In the genomic region with DNA sequence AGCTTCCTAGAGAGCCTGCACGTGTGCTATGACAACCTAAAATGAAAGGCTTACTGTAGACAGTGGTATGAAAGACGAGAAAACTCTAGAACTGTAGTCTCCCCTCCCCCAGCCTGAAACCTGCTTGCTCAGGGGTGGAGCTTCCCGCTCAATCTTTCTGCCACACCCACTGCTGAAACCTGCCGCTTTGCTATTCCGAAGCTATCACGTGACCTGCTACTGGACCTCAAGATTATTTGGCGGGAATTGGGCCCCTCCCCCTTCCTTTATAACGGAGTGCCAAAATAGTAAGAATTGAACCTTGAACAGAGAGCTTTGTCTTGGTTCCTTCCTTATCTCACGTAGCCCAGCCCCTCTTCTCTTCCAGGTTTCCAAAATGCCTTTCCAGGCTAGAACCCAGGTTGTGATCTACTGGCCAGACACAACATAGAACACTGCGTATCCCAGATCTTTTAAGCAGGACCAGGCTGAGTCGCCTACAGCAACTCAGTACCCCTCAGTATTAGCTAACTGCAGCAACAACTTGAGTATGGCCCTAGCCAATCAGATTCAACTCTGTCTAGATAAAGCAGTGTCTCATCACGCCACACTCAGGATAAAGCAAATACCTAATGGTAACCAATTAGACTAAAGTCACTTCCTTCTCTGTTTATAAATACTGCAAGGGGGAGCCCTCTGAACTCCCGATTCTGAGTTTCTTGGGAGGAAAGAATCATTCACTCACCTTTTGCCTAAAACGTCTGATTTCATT, we compare ENCODE assay signal across 14 mouse cellular contexts.
"Had no signal": no experiment of that assay in that cellular context is flagged by ENCODE, and none has a peak within 500 bp of the region (broad histone marks: within the 10 kb centered on the region; RNA-seq: fewer than 3 reads in every experiment).

No protein-coding gene starts in this region.

- H3K4me1 ChIP-seq: liver, embryonic 15.5 days had no signal

- H3K4me3 ChIP-seq: layer of hippocampus, adult 2 months; liver, embryonic 15.5 days had no signal

- ATAC-seq: intestine, postnatal 0 days had no signal

- H3K27ac ChIP-seq: kidney, postnatal 0 days; layer of hippocampus, adult 2 months; liver, embryonic 15.5 days; stomach, postnatal 0 days had no signal

- H3K4me2 ChIP-seq: liver, embryonic 15.5 days; midbrain, embryonic 11.5 days had no signal

- H3K36me3 ChIP-seq: liver, embryonic 15.5 days had no signal

- H3K9me3 ChIP-seq: liver, embryonic 15.5 days had no signal

- H3K9ac ChIP-seq: liver, embryonic 15.5 days had no signal

- DNase-seq: kidney, adult 2 months; kidney, postnatal 25 days; layer of hippocampus, adult 9-11 months; lung, adult 18-20 months; lung, postnatal 36 days; midbrain, embryonic 14.5 days; right cerebral cortex, postnatal 4 days; thymus, postnatal 25 days had no signal

- H3K27me3 ChIP-seq: liver, embryonic 15.5 days had no signal
